Mouse (Mus musculus) induced T-regulatory cell, adult 2 months (primary cell): ENCODE measurements around the gene St3gal3.

Experiments used
- DNase-seq: peaks from one replicate; pipeline ENCODE4 v3.0.0-alpha.2; 2012; ENCODE audit warnings: low read depth

Gene St3gal3

DNA sequence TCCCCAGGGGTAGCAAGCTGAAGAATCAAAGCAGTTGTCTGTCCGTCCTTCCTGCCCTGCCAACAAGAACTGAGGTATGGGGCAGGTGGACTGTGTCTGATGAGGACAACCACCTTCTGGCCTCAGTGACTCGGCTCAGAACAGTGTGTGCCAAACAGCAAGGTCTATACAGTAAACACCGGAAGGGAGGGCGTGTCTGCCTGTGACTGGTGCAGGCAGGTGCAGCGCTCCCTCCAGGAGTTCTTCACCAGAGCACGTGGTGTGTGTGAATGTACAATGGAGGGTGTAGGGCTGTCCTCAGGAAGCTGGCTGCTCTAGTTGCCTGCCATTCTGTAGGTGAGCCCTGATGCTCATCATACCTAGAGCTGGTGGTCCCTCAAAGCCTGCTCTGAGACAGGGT is 80.8 kb downstream of the St3gal3 start:
- DNase-seq, result no peak

DNA sequence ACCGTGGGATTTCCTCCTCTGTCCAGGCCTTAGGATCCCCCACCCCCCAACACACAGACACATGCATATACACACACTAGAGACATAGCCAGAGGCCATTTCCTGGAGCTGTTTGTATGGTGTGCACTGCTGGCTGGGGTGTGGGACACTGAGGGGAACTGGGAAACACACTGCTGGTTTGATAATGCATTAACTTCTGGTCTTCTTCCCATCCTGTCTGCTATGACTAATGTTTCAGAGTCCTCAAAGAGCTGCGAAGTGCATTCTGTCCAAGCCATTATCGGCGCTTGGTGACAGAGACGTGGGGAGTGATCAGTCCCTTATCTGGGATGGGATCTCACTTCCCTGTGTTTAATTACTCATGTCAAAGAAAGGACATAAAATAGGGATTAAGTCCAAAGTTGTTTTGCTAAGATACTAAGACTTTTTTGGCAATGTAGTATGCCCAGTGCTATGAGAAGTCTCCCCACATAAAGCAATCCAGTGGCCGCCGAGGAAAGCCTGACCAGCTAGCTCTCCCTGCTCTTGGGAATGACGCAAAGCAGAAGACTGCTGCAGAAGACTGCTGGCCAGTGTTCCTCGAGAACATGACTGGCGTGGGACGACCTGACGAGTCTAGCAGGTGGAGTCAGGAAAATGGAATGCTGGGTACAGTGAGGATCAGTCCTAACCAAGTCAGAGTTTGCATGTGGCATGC is 85.0 kb downstream of the St3gal3 start:
- no peak for DNase-seq

DNA sequence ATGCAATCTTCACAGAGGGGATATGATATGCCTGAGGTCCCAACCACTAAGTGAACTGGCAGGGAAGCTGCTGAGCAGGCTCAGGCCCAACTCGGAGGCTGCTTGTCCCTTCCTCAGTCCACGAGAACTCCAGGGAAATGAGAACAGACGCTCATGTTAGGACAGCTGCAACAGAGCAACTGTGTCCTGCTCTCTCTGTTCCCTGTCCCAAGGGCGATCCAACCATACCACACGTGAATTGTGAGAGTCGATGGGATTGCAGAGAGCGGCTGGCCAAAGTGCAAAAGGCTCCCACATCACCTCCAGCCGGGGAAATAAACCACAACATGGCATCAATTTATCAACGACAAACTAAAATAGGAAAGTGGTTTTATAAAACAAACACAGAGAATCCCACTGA is 90.2 kb downstream of the St3gal3 start:
- no peak for DNase-seq

DNA sequence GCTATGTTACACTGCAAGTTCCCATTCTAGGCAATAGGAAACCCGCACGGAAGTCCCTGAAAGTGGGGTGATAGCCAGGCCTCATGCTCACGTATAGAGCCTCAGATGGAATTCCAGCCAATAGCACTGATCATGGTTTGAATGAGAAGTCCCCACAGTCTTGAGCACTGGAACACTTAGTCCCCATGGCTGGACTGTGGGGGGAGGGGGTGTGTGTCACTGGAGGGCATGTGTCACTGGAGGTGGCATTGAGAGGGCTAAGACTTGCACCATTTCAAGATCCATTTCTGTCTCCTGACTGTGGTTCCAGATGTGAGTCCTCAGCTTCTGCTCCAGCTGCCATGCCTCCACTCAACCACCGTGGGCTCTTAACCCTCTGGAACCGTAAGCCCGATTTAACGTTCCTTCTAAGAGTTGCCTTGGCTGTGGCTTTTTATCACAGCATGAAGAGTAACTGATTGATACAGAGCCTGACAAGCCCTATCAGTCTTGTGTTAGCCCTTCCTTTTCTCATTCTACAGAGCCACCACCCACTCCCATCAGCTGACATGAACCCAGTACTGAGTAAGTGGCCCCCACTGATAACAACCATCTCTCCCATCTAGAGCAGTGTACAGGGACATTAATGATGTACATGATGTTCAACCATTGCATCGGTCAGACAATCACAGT is 91.2 kb downstream of the St3gal3 start:
- DNase-seq, result no peak

DNA sequence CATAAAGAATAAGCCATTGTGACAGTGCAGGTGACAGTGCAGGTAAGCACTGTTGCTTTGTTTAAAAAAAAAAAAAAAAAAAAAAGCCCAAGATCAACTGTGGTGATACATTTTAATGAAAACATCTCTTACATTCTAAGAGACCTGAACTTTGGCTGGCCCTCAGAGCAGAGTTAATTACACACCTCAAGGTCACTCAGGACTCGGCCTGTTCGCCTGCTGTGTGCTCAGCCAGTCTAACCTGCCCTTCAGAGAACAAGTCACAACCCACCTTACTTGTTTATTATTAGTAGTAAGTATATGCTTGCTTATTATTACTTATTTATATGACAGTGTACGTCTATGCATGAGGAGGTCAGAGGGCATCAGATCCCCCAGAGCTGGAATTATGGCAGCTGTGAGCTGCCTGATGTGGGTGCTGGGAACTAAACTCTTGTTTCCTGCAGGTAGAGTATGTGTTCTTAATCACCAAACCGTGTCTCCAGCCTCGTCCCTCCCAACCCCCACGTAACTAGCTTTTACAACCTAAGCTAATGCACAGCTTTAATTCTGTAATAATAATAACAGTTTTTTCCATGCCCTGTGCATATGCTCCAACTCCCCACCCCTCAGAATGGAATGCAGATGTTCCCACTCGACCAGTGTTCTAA is 91.9 kb downstream of the St3gal3 start:
- no peak for DNase-seq

DNA sequence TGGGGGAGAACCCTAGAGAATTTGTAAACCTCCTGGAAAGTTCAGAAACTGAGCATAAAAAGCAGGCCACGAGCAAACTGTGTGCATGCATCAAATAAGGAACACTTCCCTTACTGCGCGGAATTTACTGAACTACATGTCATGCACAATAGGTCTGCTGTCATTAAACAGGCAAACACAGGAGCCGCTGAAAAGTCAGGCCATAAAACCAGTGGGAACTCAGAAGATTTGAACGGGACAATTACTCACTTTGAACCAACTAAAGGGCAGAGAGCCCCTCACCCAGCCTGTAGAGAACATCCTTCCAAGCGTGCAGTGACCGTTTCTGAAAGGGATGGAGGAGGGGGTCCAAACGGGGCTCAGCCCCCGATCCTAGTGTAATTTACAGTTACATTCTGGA is 93.6 kb downstream of the St3gal3 start:
- DNase-seq, result no peak

DNA sequence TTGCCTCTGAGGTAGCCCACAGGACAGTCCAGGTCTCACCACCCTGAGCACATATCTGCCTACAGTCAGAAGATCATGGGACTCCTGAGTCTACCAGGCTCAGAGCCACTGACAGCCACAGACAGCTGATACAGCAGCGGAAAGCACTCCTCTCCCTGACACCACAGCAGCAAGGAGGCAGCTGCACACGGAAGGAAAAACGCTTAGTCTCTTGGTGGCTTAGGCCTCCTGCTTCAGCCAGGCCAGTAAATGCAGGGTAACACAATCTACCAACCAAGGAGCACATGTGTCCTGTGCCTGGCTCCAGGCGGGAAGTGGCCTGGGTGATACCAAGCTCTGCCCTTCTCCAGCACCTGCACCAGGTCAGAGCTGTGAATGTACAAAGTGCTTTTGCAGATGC is 94.1 kb downstream of the St3gal3 start:
- DNase-seq, result no peak

DNA sequence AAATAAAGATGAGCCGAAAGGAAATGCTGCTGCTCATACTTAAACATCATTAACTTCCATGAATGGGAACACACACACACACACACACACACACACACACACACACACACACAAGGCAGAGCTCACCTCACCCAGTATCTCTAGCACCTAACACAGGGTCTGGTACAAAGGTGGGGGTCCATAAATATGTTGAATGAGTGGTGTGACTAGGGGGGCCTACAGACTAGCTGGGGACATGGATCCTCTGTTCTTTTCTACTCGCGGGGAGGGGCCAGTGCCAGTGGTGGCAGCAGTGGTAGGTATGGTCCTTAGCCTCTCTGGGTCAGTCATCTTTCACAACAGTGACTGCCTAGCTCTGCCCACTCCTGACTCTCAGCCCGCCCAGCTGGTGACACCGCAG is 94.8 kb downstream of the St3gal3 start:
- no peak for DNase-seq

DNA sequence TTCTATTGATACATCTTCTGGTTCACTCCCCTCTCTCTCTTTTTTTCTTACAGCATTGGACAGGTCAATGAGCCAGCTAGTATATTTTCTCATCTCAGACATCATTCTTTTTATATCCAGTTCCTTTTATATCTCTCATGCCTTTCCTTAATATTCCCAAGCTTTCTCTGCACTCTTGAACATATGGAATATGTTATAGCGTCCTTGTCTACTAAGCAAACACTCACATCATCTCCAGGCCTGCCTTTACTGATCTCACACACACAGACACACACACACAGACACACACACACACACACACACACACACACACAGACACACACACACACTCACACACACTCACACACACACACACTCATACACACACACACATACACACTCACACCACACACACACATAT is 96.7 kb downstream of the St3gal3 start:
- no peak for DNase-seq

DNA sequence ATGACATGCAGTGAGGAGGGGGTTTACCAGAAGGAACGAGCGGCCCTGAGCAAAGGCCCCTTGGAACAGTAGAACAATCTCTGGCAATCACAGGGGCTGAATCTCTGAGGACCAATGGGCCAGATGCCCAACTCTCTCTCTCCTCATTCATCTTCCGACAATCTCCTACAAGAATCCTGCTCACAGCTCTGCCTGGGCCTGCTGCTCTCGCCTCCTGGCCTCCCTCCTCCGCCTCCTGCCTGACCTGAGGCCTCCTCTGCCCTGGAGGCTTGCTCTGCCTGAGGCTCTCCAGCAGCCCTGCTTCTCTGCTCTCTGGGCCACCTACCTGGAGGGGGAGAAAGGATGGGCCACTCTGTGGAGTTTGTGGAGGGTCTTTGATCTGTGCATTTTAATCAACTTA is 97.3 kb downstream of the St3gal3 start:
- DNase-seq, result no peak

DNA sequence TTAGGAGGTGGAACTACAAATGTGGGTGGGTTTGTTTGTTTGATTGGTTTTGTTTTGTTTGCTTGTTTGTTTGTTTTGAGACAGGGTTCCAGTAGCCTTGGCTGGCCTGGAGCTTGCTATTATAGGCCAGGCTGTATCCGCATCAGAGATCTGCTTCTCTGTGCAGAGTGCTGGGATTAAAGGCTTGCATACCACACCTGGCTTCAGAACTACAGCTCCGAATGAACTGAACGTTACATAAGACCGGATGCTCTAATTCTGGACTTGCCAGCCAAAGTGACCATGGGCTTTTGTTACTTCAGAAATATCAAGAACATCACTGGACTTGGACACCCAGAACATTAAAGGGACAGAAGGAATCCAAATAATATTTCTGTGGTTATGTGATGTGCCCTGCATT is 98.2 kb downstream of the St3gal3 start:
- no peak for DNase-seq

DNA sequence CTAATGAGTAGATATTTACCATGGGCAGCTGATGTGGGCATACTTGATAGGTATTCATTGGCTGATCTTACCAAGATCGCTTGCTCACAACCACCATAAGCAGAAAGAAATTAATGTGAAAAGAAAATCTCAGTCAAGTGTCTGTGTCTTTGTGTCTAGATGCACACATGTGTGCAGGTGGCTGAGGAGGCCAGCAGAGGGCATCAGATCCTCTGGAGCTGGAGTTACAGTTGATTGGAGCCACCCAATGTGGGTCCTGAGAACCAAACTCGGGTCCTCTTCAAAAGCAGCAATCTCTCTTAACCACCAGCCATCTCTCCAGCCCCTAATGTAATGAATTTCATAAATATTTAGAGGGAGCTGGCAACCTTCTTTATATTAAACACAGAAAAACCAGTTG is 99.6 kb downstream of the St3gal3 start:
- no peak for DNase-seq

DNA sequence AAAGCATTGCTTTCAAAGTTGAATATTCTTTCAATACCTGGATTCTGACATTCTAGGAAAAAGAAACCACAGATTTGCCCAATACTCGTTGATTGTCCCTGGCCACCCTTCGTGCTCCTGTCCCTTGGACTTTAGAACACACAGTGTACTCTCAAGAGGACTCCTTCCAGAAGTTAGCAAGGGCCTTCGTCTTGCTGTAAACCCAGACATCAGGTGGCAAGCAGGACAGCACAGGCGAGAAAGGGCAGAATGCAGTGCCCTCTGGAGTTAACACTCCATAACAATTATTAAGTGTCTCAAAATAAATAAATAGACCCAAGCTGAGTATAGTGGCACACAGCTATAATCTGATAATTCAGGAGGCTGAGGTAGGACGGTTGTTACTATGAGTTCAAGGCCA is 101.7 kb downstream of the St3gal3 start:
- no peak for DNase-seq

DNA sequence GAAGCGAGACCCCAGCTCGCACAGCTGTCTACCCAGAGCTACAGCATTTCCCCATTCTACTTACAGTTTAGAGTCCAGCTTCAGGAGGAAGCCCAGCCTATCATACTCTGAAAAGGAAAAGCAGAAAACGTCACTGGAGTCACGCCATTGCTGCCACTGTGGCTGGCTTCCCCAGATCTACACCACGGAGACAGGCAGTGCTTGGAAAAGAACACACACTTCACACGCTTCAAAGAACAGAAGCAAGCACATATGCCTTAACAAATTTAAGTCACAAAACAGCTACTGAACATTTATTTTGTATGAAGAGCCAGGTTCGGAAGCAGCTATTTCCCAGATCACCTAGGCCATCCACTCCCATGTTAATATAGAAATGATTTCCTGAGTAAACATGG is 102.9 kb downstream of the St3gal3 start:
- no peak for DNase-seq

DNA sequence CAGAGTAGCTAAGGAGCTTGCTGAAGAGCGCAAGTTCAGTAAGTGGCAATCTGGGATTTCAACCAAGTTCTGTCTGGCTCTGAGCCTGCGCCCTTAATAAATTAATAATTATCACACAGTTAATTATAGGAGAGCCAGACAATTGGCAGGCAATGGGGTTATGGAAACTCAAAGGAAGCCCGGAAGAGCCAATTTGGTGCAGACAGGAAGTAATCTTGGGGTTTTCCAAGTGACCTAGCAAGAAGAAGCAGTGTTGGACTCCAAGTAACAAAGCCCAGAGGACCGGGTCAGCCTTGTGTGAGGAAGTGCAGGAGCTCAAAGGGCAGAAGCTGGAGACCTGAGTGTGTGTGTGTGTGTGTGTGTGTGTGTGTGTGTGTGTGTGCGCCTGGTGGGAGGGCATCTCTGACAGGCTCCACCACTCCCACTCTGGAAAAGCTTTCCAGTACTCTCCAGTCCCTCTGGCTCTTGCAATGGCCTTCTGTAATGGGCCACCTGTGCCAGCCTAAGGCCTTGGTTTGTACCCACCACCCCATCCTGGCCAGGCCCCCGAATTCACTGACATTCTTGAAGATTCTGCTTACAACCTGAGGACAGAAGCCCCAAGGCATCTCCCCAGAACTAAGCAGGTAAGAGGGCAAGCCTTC is 103.5 kb downstream of the St3gal3 start:
- no peak for DNase-seq

DNA sequence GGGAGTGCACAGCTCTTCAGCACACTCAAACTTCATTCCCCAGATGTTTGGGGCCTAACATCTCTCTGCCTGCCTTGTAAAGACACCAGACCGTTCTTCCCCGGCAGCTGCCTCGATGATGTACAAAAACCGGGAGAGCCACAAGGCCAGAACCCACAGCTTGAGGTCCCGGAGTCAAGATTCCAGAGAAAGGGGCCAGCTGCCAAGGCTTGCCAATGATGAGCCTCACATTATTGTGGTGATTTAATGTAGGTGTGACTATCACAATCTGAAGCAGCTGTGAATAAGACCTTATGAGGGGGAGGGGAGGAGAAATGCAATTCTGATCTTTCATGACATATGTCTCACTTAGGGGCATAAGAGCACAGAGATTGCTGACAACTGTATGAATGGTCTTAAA is 104.4 kb downstream of the St3gal3 start:
- no peak for DNase-seq

DNA sequence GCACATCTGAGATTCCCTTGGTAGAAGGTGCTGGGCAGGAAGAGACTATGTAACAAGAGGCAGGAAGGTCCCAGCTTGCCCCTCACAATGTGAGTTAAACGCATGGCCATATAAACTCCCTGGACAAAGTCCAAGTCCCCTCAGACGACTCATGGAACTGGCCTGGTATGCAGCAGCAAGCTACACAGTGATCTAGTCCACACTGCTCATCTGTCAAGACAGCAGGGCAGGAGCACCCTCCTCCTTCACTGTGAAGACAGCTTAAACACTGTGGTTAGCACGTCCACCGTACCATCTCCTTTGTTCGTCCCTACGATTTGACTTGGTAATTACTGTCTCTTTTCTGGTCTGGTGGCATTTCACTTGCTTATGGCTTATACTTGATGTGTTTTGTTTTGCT is 104.8 kb downstream of the St3gal3 start:
- no peak for DNase-seq

DNA sequence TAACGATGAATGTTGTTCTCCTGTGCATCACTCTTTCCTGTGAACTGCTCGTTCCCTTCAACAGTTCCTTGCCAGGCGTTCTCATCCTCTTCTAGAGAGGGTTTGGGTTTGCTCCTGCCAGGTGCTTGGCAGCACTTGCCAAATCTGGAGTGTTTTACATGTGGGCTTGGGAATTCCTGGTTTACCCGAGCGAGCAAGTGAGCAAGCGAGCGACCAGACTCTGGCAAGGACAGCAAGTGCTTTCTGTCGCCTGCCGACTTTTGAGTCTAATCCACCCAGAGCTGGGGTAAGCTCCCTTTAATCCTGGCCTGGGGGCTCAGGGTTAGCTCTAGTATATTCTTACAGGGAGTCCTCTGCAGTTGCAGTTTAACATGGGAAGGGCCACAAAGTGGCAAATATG is 105.7 kb downstream of the St3gal3 start:
- no peak for DNase-seq

DNA sequence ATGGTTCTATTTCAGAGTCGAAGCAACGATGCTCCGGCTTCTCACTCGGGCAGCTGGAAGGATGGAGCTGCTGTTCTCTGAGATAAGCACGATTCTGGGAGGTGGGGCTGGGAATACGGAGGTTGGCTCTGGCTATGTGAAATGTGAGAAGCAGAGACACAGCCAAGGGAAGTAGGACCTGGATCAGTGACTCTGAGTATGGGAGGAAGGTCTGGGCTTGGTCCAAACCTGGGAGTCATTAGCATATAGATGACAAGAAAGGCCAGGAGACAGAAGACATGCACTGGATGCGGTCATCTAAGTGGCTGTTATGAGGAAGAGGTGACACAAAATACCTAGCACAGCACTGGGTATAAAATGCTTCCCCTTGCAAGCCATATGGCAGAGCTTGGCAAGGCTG is 108.8 kb downstream of the St3gal3 start:
- DNase-seq, result no peak

DNA sequence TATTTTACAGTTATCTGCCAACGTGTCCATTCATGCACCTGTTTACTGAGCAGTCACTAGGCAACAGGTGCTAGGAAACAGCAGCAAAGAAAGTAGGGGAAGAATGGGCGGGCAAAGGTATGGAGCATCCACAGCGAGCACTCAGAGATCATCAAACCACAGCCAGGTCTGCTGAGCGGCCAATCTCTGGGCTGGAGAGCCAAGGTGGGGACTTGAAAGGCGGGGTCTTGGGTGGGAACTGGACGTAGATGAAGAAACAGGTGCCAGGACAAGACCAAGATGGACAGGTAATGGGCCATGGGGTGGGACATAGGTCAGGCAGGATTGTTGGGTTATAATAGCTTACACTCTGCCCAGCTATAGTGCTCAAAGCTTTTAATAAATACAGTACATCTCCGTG is 109.3 kb downstream of the St3gal3 start:
- DNase-seq, result no peak

DNA sequence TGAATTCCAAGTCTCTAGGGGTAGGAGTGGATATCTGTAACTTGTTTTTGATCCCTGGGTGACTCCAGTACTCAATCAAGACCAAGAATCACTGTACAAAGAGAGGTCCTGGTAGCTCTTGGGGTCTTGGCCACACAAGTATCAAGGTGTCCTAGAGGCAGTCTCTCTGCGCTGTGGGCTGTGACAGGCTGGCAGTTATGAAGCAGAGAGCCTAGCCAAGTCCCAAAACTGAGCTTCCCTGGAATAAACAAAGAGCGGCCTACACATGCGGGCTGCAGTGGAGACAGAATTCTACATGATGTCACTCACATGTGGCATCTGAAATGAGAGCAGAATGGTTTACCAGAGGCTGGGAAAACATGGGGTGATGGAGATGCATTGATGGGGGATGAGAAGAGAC is 111.9 kb downstream of the St3gal3 start:
- DNase-seq, result no peak

DNA sequence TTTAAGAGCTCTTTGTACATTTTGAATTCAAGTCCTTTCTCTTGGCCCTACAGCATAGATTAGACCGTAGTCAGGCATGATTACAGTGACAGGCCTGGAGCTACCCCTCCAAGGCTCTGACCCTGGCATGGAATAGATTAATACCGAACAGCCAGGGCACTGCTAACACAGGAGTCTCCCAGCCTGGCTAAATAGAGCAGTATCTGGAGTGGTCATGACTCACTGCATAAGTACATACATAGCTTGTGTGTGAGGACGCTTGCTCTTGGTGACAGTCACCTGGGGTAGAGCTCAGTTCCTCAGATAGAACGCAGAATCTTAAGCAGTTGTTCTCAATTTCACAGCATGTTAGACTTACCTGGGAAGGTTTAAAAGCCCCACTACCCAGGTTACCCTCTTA is 112.3 kb downstream of the St3gal3 start:
- no peak for DNase-seq

DNA sequence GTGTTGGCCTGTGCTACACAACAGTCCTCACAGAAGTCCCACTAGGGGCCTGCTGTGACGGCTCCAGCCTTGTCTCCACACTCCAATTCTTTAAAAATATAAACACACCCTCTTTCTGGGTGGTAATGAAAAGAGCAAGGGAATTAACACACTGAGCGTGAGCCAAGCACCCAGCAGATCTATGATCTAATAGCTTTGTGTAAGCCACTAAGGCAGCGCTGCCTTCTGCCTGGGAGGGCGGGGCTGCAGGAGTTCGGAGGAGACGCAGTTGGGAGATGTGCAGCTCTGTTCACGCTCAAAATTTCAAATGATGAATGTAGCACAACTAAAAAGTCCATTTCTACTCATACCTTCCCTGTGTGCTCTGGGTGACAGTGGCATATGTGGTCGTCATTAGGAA is 115.1 kb downstream of the St3gal3 start:
- DNase-seq, result no peak
